Mouse (Mus musculus) kidney, embryonic 15.5 days (tissue): ENCODE data around the gene Gas7. TPM values are rescaled to one million over a fixed set of nuclear protein-coding genes. Genes with fewer than 3 reads are reported as not detected.

ENCODE experiments used
- polyA plus RNA-seq: library from polyadenylated mRNA; unstranded; fragments of >200 nt; fragmentation: Nextera tagmentation; extraction: Ambion mirVana; gene quantifications from 2 replicates; pipeline ENCODE4 v1.2.1, GENCODE M21; 2015

The Gas7 gene
- polyA plus RNA-seq, 1 experiment from 2014 or later = 12.9 TPM

Other genes with a start within 250 kb of the Gas7 start
- gene Myh4, start 217.4 kb upstream of the Gas7 start, polyA plus RNA-seq = 0.17 TPM in 1 of 2 replicates, not detected in the other
- gene Myh8, start 178.3 kb upstream of the Gas7 start, polyA plus RNA-seq = 6.6 and 20.3 TPM in 2 replicates
- 0.03 and 0.13 TPM in 2 replicates for gene Myh13, start 133.8 kb upstream of the Gas7 start, polyA plus RNA-seq
- not detected in 2 replicates for gene Rcvrn, start 239.9 kb downstream of the Gas7 start, polyA plus RNA-seq